Mouse (Mus musculus): ENCODE measurements around the gene Ptk7.

Ptk7 gene

GRCm38 (mm10) chr17:46609721-46610514 lies 19.4 kb downstream of the Ptk7 start:
- DNase-seq (ENCODE audit: low read depth, low spot score) = no peak

GRCm38 (mm10) chr17:46605987-46606386 lies 23.3 kb downstream of the Ptk7 start:
- no peak for DNase-seq (ENCODE audit: low read depth, low spot score)

GRCm38 (mm10) chr17:46605126-46605525 lies 24.2 kb downstream of the Ptk7 start:
- DNase-seq (ENCODE audit: low read depth, low spot score) = no peak

- no peak for DNase-seq (ENCODE audit: low read depth, low spot score)
These were observed 26.1 kb downstream of the Ptk7 start for GRCm38 (mm10) chr17:46603229-46603628.

- DNase-seq (ENCODE audit: low read depth, low spot score) = no peak
These were observed 27.1 kb downstream of the Ptk7 start for GRCm38 (mm10) chr17:46602212-46602611.

GRCm38 (mm10) chr17:46600569-46600968 lies 28.7 kb downstream of the Ptk7 start:
- no peak for DNase-seq (ENCODE audit: low read depth, low spot score)

GRCm38 (mm10) chr17:46598963-46599362 lies 30.3 kb downstream of the Ptk7 start:
- no peak for DNase-seq (ENCODE audit: low read depth, low spot score)

GRCm38 (mm10) chr17:46597956-46598355 lies 31.3 kb downstream of the Ptk7 start:
- no peak for DNase-seq (ENCODE audit: low read depth, low spot score)

GRCm38 (mm10) chr17:46595336-46595735 lies 34.0 kb downstream of the Ptk7 start:
- no peak for DNase-seq (ENCODE audit: low read depth, low spot score)

GRCm38 (mm10) chr17:46594606-46595005 lies 34.7 kb downstream of the Ptk7 start:
- no peak for DNase-seq (ENCODE audit: low read depth, low spot score)

GRCm38 (mm10) chr17:46593124-46593523 lies 36.2 kb downstream of the Ptk7 start:
- no peak for DNase-seq (ENCODE audit: low read depth, low spot score)

- DNase-seq (ENCODE audit: low read depth, low spot score) = no peak
These were observed 37.9 kb downstream of the Ptk7 start for GRCm38 (mm10) chr17:46591406-46591805.

GRCm38 (mm10) chr17:46590439-46590838 lies 38.9 kb downstream of the Ptk7 start:
- no peak for DNase-seq (ENCODE audit: low read depth, low spot score)

GRCm38 (mm10) chr17:46589635-46590314 lies 39.5 kb downstream of the Ptk7 start:
- no peak for DNase-seq (ENCODE audit: low read depth, low spot score)

GRCm38 (mm10) chr17:46588913-46589312 lies 40.4 kb downstream of the Ptk7 start:
- DNase-seq (ENCODE audit: low read depth, low spot score) = no peak

- DNase-seq (ENCODE audit: low read depth, low spot score) = no peak
These were observed 41.1 kb downstream of the Ptk7 start for GRCm38 (mm10) chr17:46588173-46588572.

GRCm38 (mm10) chr17:46586327-46586726 lies 43.0 kb downstream of the Ptk7 start:
- no peak for DNase-seq (ENCODE audit: low read depth, low spot score)

GRCm38 (mm10) chr17:46578650-46579049 lies 50.7 kb downstream of the Ptk7 start:
- DNase-seq (ENCODE audit: low read depth, low spot score) = no peak

GRCm38 (mm10) chr17:46576070-46576469 lies 53.2 kb downstream of the Ptk7 start:
- no peak for DNase-seq (ENCODE audit: low read depth, low spot score)

- DNase-seq (ENCODE audit: low read depth, low spot score) = no peak
These were observed 54.8 kb downstream of the Ptk7 start for GRCm38 (mm10) chr17:46574535-46574934.

GRCm38 (mm10) chr17:46571005-46571404 lies 58.3 kb downstream of the Ptk7 start:
- no peak for DNase-seq (ENCODE audit: low read depth, low spot score)

GRCm38 (mm10) chr17:46559146-46559545 lies 70.2 kb downstream of the Ptk7 start:
- DNase-seq (ENCODE audit: low read depth, low spot score) = no peak

GRCm38 (mm10) chr17:46558151-46558550 lies 71.2 kb downstream of the Ptk7 start:
- DNase-seq (ENCODE audit: low read depth, low spot score) = no peak

Data from WW6 (cell line).